Mouse (Mus musculus) embryonic facial prominence, embryonic 14.5 days (tissue): ENCODE measurements at regions not wholly inside any gene's neighbourhood (a gene's known extent, or its start where the extent isn't known, plus 50 kb on each side); places are given as distances from the start of the nearest gene placed in this dataset.

Experiments used
- ATAC-seq: fragments of 200-750 bp; cut with Nextera tagmentation; 2 replicates; pipeline ENCODE4 v1.8.0; 2017; ENCODE audit warnings: low read depth, moderate number of reproducible peaks, moderate TSS enrichment
- DNase-seq: peaks from one replicate; pipeline ENCODE4 v3.0.0-alpha.2; 2015; ENCODE audit warnings: low spot score
- H3K27ac ChIP-seq: fragments of 300-500 bp; sonication (generic); replicated peaks from 2 replicates; pipeline ENCODE4 v1.5.1; 2014; ENCODE audit warnings: low read depth, mild to moderate bottlenecking, low read length, moderate library complexity
- H3K27me3 ChIP-seq: fragments of 300-500 bp; sonication (generic); replicated peaks from 2 replicates; pipeline ENCODE4 v1.6.1; 2014; ENCODE audit warnings: low read length; ENCODE audit not compliant: control insufficient read depth, insufficient read depth
- H3K36me3 ChIP-seq: fragments of 300-500 bp; sonication (generic); 2 replicates; pipeline ENCODE4 v1.6.1; 2014; ENCODE audit warnings: low read length, mixed read lengths; ENCODE audit not compliant: control insufficient read depth, insufficient read depth
- H3K4me1 ChIP-seq: fragments of 300-500 bp; sonication (generic); 2 replicates; pipeline ENCODE4 v1.6.1; 2014; ENCODE audit warnings: antibody characterized with exemption, low read length; ENCODE audit not compliant: control insufficient read depth, insufficient read depth
- H3K4me2 ChIP-seq: fragments of 300-500 bp; sonication (generic); 2 replicates; pipeline ENCODE4 v1.6.1; 2014; ENCODE audit warnings: low read depth, mild to moderate bottlenecking, low read length, moderate library complexity, mixed read lengths
- H3K4me3 ChIP-seq: fragments of 300-500 bp; sonication (generic); 2 replicates; pipeline ENCODE4 v1.5.1; 2014; ENCODE audit warnings: low read depth, mild to moderate bottlenecking, low read length
- H3K9ac ChIP-seq: fragments of 300-500 bp; sonication (generic); 2 replicates; pipeline ENCODE4 v1.6.1; 2014; ENCODE audit warnings: low read depth, mild to moderate bottlenecking, low read length, moderate library complexity, mixed read lengths
- H3K9me3 ChIP-seq: fragments of 300-500 bp; sonication (generic); 2 replicates; pipeline ENCODE4 v1.6.1; 2016; ENCODE audit warnings: low read length; ENCODE audit not compliant: control insufficient read depth
- WGBS: fragments of 180-500 bp; shearing (Covaris S2); extraction: QIAGEN DNeasy Blood & Tissue Kit; methylation state at CpG from one replicate; pipeline ENCODE4 v1.1.7; 2014; 5-methylcytosine and 5-hydroxymethylcytosine counted together

- no peak overlapping the region for H3K9ac ChIP-seq
- H3K4me2 ChIP-seq: peak overlapping the region; percentile 41
- ATAC-seq: peak; percentile 30; the same call in 1 of the 2 replicates
- peaks cover 36% of the 10 kb centered on the region for H3K27me3 ChIP-seq
- H3K4me1 ChIP-seq: 0 out of 2 replicates have a peak, but pooled peaks cover 9% of the 10 kb centered on the region
- no peak overlapping the region for H3K27ac ChIP-seq
- no peak overlapping the region for H3K4me3 ChIP-seq
- no peaks in the 10 kb centered on the region for H3K36me3 ChIP-seq
- DNase-seq: no peak
- 16% methylated on average over 11 of the region's 14 CpGs for WGBS
- H3K9me3 ChIP-seq: no peaks in the 10 kb centered on the region
Measured at GRCm38 (mm10) chr4:124477359-124477868, 133.2 kb downstream of the 3100002H09Rik start.

- H3K9ac ChIP-seq: no peak overlapping the region
- no peak overlapping the region for H3K4me2 ChIP-seq
- H3K4me1 ChIP-seq: no peaks in the 10 kb centered on the region
- no peaks in the 10 kb centered on the region for H3K36me3 ChIP-seq
- DNase-seq: no peak
- H3K27ac ChIP-seq: no peak overlapping the region
- H3K9me3 ChIP-seq: no peaks in the 10 kb centered on the region
- no peak overlapping the region for H3K4me3 ChIP-seq
- 78% methylated on average over 18 of the region's 18 CpGs for WGBS
- no peaks in the 10 kb centered on the region for H3K27me3 ChIP-seq
- no peak for ATAC-seq
Measured at GRCm38 (mm10) chr4:124465229-124465820, 145.3 kb downstream of the 3100002H09Rik start.

- H3K9me3 ChIP-seq: no peaks in the 10 kb centered on the region
- H3K36me3 ChIP-seq: no peaks in the 10 kb centered on the region
- H3K9ac ChIP-seq: no peak overlapping the region
- H3K4me2 ChIP-seq: no peak overlapping the region
- DNase-seq: no peak
- WGBS: 29% methylated on average over 14 of the region's 14 CpGs
- no peak for ATAC-seq
- H3K27ac ChIP-seq: no peak overlapping the region
- H3K4me1 ChIP-seq: no peaks in the 10 kb centered on the region; the same call in 1 of the 2 replicates
- H3K27me3 ChIP-seq: no peaks in the 10 kb centered on the region
- H3K4me3 ChIP-seq: no peak overlapping the region
Measured at GRCm38 (mm10) chr4:124455511-124456338, 154.9 kb downstream of the 3100002H09Rik start.

- DNase-seq (peak; percentile 64), ATAC-seq (peak; percentile 72; the same call in 1 of the 2 replicates)
- no peak overlapping the region for H3K4me3 ChIP-seq
- H3K4me1 ChIP-seq: no peaks in the 10 kb centered on the region; the same call in 1 of the 2 replicates
- H3K9ac ChIP-seq: no peak overlapping the region
- H3K4me2 ChIP-seq: no peak overlapping the region
- H3K9me3 ChIP-seq: no peaks in the 10 kb centered on the region
- H3K36me3 ChIP-seq: no peaks in the 10 kb centered on the region
- H3K27ac ChIP-seq: no peak overlapping the region
- 27% methylated on average over 3 of the region's 3 CpGs for WGBS
- no peaks in the 10 kb centered on the region for H3K27me3 ChIP-seq
Measured at GRCm38 (mm10) chr4:124451131-124451530, 159.5 kb downstream of the 3100002H09Rik start.

- 64% methylated on average over 8 of the region's 8 CpGs for WGBS
- H3K36me3 ChIP-seq: no peaks in the 10 kb centered on the region
- no peak overlapping the region for H3K9ac ChIP-seq
- DNase-seq (peak; percentile 41), ATAC-seq (no peak)
- H3K9me3 ChIP-seq: no peaks in the 10 kb centered on the region
- H3K27ac ChIP-seq: no peak overlapping the region
- H3K27me3 ChIP-seq: peaks cover 24% of the 10 kb centered on the region; the same call in 1 of the 2 replicates
- peaks cover 13% of the 10 kb centered on the region for H3K4me1 ChIP-seq
- H3K4me2 ChIP-seq: no peak overlapping the region
- no peak overlapping the region for H3K4me3 ChIP-seq
Measured at GRCm38 (mm10) chr4:124446615-124447014, 164.0 kb downstream of the 3100002H09Rik start.

- Histone ChIP-seq H3K27me3 (peaks cover 33% of the 10 kb centered on the region; the same call in 1 of the 2 replicates), H3K4me2 (0 out of 2 replicates have a peak overlapping the region, but pooled peaks have one; percentile 5), H3K27ac (no peak overlapping the region), H3K9me3 (no peaks in the 10 kb centered on the region), H3K36me3 (no peaks in the 10 kb centered on the region), H3K9ac (no peak overlapping the region), H3K4me3 (no peak overlapping the region), H3K4me1 (peaks cover 13% of the 10 kb centered on the region)
- ATAC-seq (0 out of 2 replicates have a peak, but pooled peaks have one; percentile 22), DNase-seq (no peak)
- WGBS: 2% methylated on average over 5 of the region's 10 CpGs
Measured at GRCm38 (mm10) chr4:124443613-124444108, 166.9 kb downstream of the 3100002H09Rik start.

GRCm38 (mm10) chr4:124443130-124443503 lies 167.5 kb downstream of the 3100002H09Rik start:
- H3K9me3 ChIP-seq: no peaks in the 10 kb centered on the region
- 22% methylated on average over 10 of the region's 10 CpGs for WGBS
- DNase-seq (no peak), ATAC-seq (no peak)
- H3K27me3 ChIP-seq: peaks cover 33% of the 10 kb centered on the region; the same call in 1 of the 2 replicates
- H3K9ac ChIP-seq: no peak overlapping the region
- no peak overlapping the region for H3K4me3 ChIP-seq
- H3K27ac ChIP-seq: no peak overlapping the region
- no peaks in the 10 kb centered on the region for H3K36me3 ChIP-seq
- H3K4me1 ChIP-seq: peaks cover 13% of the 10 kb centered on the region
- H3K4me2 ChIP-seq: no peak overlapping the region

- Histone ChIP-seq H3K4me2 (no peak overlapping the region), H3K9ac (no peak overlapping the region), H3K4me1 (peaks cover 13% of the 10 kb centered on the region), H3K9me3 (no peaks in the 10 kb centered on the region), H3K27me3 (peaks cover 33% of the 10 kb centered on the region; the same call in 1 of the 2 replicates), H3K36me3 (no peaks in the 10 kb centered on the region), H3K27ac (no peak overlapping the region), H3K4me3 (no peak overlapping the region)
- WGBS: 21% methylated on average over 10 of the region's 10 CpGs
- DNase-seq (no peak), ATAC-seq (no peak)
Measured at GRCm38 (mm10) chr4:124442491-124443129, 168.0 kb downstream of the 3100002H09Rik start.
